Mouse (Mus musculus) neural tube, embryonic 11.5 days (tissue): ENCODE results near the gene Tbc1d22a. TPM values are rescaled to one million over a fixed set of nuclear protein-coding genes. Genes with fewer than 3 reads are reported as not detected.
A peak's percentile ranks its signal among the peaks of the same experiment; 100 is the strongest.

Source experiments
- ATAC-seq: fragments of 200-750 bp; cut with Nextera tagmentation; 2 replicates; pipeline ENCODE4 v1.8.0; 2017; ENCODE audit warnings: moderate number of reproducible peaks, mild to moderate bottlenecking, moderate TSS enrichment, moderate library complexity; ENCODE audit not compliant: insufficient read depth, low FRiP score, low TSS enrichment
- DNase-seq: peaks from one replicate; pipeline ENCODE4 v3.0.0-alpha.2; 2015; ENCODE audit warnings: low spot score
- H3K27ac ChIP-seq: fragments of 300-500 bp; sonication (generic); 2 replicates; pipeline ENCODE4 v1.5.1; 2014; ENCODE audit warnings: low read depth, mild to moderate bottlenecking, low read length
- H3K27me3 ChIP-seq: fragments of 300-500 bp; sonication (generic); 2 replicates; pipeline ENCODE4 v1.6.1; 2014; ENCODE audit warnings: mild to moderate bottlenecking, low read length, mixed read lengths; ENCODE audit not compliant: control insufficient read depth, insufficient read depth
- H3K36me3 ChIP-seq: fragments of 300-500 bp; sonication (generic); 2 replicates; pipeline ENCODE4 v1.6.1; 2014; ENCODE audit warnings: mild to moderate bottlenecking, low read length, moderate library complexity, mixed read lengths; ENCODE audit not compliant: control insufficient read depth, insufficient read depth
- H3K4me1 ChIP-seq: fragments of 300-500 bp; sonication (generic); 2 replicates; pipeline ENCODE4 v1.6.1; 2014; ENCODE audit warnings: low read length, mixed read lengths; ENCODE audit not compliant: control insufficient read depth, insufficient read depth
- H3K4me2 ChIP-seq: fragments of 300-500 bp; sonication (generic); 2 replicates; pipeline ENCODE4 v1.6.1; 2014; ENCODE audit warnings: low read depth, mild to moderate bottlenecking, moderate library complexity
- H3K4me3 ChIP-seq: fragments of 300-500 bp; sonication (generic); 2 replicates; pipeline ENCODE4 v1.5.1; 2014; ENCODE audit warnings: low read depth, low read length
- H3K9ac ChIP-seq: fragments of 300-500 bp; sonication (generic); 2 replicates; pipeline ENCODE4 v1.6.1; 2014; ENCODE audit warnings: mild to moderate bottlenecking, low read length
- H3K9me3 ChIP-seq: fragments of 300-500 bp; sonication (generic); 2 replicates; pipeline ENCODE4 v1.6.1; 2016; ENCODE audit warnings: low read length; ENCODE audit not compliant: control insufficient read depth
- WGBS: fragments of 180-500 bp; shearing (Covaris S2); extraction: QIAGEN DNeasy Blood & Tissue Kit; methylation state at CpG from one replicate; pipeline ENCODE4 v1.1.7; 2014; 5-methylcytosine and 5-hydroxymethylcytosine counted together
- polyA plus RNA-seq: library from polyadenylated mRNA; unstranded; fragments of >200 nt; fragmentation: Nextera tagmentation; extraction: Ambion mirVana; gene quantifications from 2 replicates; pipeline ENCODE4 v1.2.1, GENCODE M21; 2014

Tbc1d22a gene
- polyA plus RNA-seq, 1 experiment from 2014 or later, result 9.9 TPM

DNA sequence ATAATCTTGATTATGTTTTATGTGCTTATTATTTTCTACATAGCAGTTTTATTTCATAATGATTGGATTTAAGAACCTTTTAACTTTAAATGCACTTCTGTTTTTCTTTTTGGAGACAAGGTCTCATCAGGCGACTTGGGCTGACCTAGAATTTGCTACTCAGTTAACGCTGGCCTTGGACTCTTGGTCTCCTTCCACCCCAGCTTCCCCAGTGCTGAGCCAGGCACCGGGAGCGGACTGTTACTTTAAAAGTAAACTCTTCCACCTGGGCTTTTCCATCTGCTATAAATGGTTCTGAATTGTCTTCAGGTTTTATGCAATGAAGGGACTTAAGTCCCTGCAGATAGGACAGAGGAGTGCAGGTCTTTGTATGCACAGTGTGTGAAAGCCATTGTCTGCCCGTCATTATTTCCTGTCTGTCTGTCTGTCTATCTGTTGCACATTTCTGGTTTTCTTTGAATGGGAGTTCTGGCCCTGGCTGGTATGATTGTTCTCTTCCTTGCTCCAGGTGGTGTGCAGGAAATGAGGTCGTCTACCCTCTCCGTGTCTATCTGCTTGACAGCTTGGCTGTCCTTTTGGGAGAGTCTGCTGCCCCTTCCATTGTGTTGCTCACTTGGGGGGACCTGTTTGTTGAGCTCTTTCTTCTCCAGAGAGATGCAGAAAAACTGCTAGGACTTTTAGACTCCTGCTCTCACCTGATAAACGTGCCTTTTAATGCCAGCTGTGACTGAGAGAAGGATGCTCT is 117.4 kb downstream of the Tbc1d22a start:
- no peaks in the 10 kb centered on the region for H3K27me3 ChIP-seq
- WGBS, result 77% methylated on average over 8 of the region's 8 CpGs
- no peak overlapping the region for H3K9ac ChIP-seq
- no peaks in the 10 kb centered on the region; the same call in 1 of the 2 replicates for H3K36me3 ChIP-seq
- no peak overlapping the region for H3K27ac ChIP-seq
- no peaks in the 10 kb centered on the region for H3K4me1 ChIP-seq
- H3K9me3 ChIP-seq, result no peaks in the 10 kb centered on the region
- DNase-seq, result no peak
- no peak overlapping the region for H3K4me2 ChIP-seq
- no peak for ATAC-seq
- no peak overlapping the region for H3K4me3 ChIP-seq

- no peak for ATAC-seq
- no peaks in the 10 kb centered on the region for H3K4me1 ChIP-seq
- H3K9ac ChIP-seq, result no peak overlapping the region
- no peak overlapping the region for H3K4me3 ChIP-seq
- no peak overlapping the region for H3K27ac ChIP-seq
- no peaks in the 10 kb centered on the region for H3K27me3 ChIP-seq
- no peak overlapping the region for H3K4me2 ChIP-seq
- WGBS, result 93% methylated on average over 4 of the region's 4 CpGs
- no peaks in the 10 kb centered on the region for H3K9me3 ChIP-seq
- H3K36me3 ChIP-seq, result no peaks in the 10 kb centered on the region; the same call in 1 of the 2 replicates
- DNase-seq, result no peak
Observed at GRCm38 (mm10) chr15:86333176-86333575, 118.9 kb downstream of the Tbc1d22a start.

GRCm38 (mm10) chr15:86333606-86334005 is 119.3 kb downstream of the Tbc1d22a start:
- ATAC-seq, result no peak
- Histone ChIP-seq H3K36me3 (no peaks in the 10 kb centered on the region; the same call in 1 of the 2 replicates), H3K4me2 (no peak overlapping the region), H3K4me1 (no peaks in the 10 kb centered on the region), H3K27me3 (no peaks in the 10 kb centered on the region), H3K27ac (no peak overlapping the region), H3K9ac (no peak overlapping the region), H3K4me3 (no peak overlapping the region), H3K9me3 (no peaks in the 10 kb centered on the region)
- DNase-seq, result no peak
- 86% methylated on average over 2 of the region's 2 CpGs for WGBS

DNA sequence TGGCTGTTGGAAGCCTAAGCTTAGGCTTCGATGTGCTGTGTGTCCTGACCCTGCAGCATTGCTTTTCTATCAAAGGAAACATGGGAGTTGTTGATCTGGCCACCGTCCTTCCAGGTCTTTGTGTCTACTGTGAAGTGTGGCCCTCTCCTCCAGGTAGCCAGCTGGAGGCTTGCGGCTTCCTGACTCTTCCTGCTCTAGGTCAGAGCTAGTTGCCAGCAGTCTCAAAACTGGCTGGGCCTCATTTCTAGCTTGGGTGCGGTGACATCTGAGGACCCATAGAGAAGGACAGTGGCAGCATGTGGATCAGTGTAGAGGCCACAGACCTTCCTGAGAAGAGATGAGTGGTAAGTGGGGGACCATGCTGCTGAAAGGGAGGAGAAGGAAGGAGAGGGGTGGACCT is 120.0 kb downstream of the Tbc1d22a start:
- ATAC-seq (no peak), DNase-seq (no peak)
- no peaks in the 10 kb centered on the region for H3K4me1 ChIP-seq
- no peaks in the 10 kb centered on the region; the same call in 1 of the 2 replicates for H3K36me3 ChIP-seq
- no peak overlapping the region for H3K27ac ChIP-seq
- H3K9ac ChIP-seq, result no peak overlapping the region
- H3K9me3 ChIP-seq, result no peaks in the 10 kb centered on the region
- no peak overlapping the region for H3K4me2 ChIP-seq
- no peak overlapping the region for H3K4me3 ChIP-seq
- 95% methylated on average over 4 of the region's 4 CpGs for WGBS
- no peaks in the 10 kb centered on the region for H3K27me3 ChIP-seq

GRCm38 (mm10) chr15:86334745-86335144 is 120.5 kb downstream of the Tbc1d22a start:
- H3K4me1 ChIP-seq, result no peaks in the 10 kb centered on the region
- H3K4me2 ChIP-seq, result no peak overlapping the region
- WGBS, result 80% methylated on average over 9 of the region's 9 CpGs
- H3K27ac ChIP-seq, result no peak overlapping the region
- no peak for DNase-seq
- H3K27me3 ChIP-seq, result no peaks in the 10 kb centered on the region
- no peak for ATAC-seq
- H3K9me3 ChIP-seq, result no peaks in the 10 kb centered on the region
- H3K9ac ChIP-seq, result no peak overlapping the region
- H3K4me3 ChIP-seq, result no peak overlapping the region
- H3K36me3 ChIP-seq, result no peaks in the 10 kb centered on the region; the same call in 1 of the 2 replicates

DNA sequence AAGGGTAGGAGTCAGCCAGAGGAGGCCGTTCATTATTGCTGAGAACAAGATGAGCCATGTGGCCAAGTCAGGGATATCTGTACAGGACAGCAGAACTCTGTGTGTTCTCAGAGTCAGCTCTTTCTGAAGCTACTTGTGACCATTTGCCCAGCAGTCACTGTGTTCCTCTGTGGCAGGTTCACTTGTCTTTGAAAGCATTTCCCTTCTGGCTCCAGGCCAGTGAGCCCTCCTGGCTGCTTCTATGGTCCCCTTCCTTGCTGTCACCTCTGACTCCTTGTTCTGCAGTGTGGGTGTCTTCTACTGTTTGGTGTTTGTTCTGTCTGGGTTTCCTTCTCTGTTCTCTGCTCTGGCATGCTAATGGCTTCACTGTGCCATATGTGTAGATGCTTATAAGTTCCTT is 121.5 kb downstream of the Tbc1d22a start:
- H3K36me3 ChIP-seq, result no peaks in the 10 kb centered on the region; the same call in 1 of the 2 replicates
- no peak overlapping the region for H3K4me3 ChIP-seq
- no peaks in the 10 kb centered on the region for H3K4me1 ChIP-seq
- no peak overlapping the region for H3K4me2 ChIP-seq
- H3K27me3 ChIP-seq, result no peaks in the 10 kb centered on the region
- no peaks in the 10 kb centered on the region for H3K9me3 ChIP-seq
- H3K27ac ChIP-seq, result 0 out of 2 replicates have a peak overlapping the region, but pooled peaks have one; percentile 20
- ATAC-seq (no peak), DNase-seq (no peak)
- WGBS, result 95% methylated on average over 1 of the region's 1 CpGs
- H3K9ac ChIP-seq, result no peak overlapping the region

DNA sequence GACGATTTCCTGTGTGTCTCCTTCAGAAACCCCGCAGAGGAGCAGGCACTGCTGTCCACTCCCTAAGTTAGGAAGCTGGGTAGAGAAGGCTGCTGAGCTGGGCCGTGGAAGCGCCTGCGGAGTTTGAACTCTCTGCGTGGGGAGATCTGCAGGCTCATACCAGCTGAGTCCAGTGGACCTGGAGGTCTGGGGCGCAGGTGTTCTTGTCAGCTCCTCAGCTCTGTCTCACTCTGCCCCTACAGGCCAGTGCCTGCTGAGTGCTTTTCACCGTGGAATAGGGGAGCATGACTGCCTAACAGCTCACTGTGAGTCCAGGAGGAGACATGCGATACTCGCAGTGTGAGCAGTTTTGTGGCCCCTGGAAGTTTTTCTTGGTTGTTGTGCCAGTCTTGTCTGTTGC is 123.5 kb downstream of the Tbc1d22a start:
- H3K9me3 ChIP-seq, result no peaks in the 10 kb centered on the region
- no peak overlapping the region for H3K4me2 ChIP-seq
- 69% methylated on average over 10 of the region's 10 CpGs for WGBS
- no peak for ATAC-seq
- no peak for DNase-seq
- no peaks in the 10 kb centered on the region; the same call in 1 of the 2 replicates for H3K36me3 ChIP-seq
- no peak overlapping the region for H3K9ac ChIP-seq
- H3K4me1 ChIP-seq, result no peaks in the 10 kb centered on the region
- H3K27me3 ChIP-seq, result no peaks in the 10 kb centered on the region
- no peak overlapping the region for H3K4me3 ChIP-seq
- H3K27ac ChIP-seq, result no peak overlapping the region

- no peaks in the 10 kb centered on the region for H3K36me3 ChIP-seq
- no peaks in the 10 kb centered on the region for H3K9me3 ChIP-seq
- H3K4me2 ChIP-seq, result no peak overlapping the region
- 73% methylated on average over 2 of the region's 2 CpGs for WGBS
- peaks cover 3% of the 10 kb centered on the region; the same call in 1 of the 2 replicates for H3K4me1 ChIP-seq
- DNase-seq (no peak), ATAC-seq (no peak)
- no peaks in the 10 kb centered on the region for H3K27me3 ChIP-seq
- H3K4me3 ChIP-seq, result no peak overlapping the region
- no peak overlapping the region for H3K27ac ChIP-seq
- no peak overlapping the region for H3K9ac ChIP-seq
Observed at GRCm38 (mm10) chr15:86339736-86340135, 125.5 kb downstream of the Tbc1d22a start.

DNA sequence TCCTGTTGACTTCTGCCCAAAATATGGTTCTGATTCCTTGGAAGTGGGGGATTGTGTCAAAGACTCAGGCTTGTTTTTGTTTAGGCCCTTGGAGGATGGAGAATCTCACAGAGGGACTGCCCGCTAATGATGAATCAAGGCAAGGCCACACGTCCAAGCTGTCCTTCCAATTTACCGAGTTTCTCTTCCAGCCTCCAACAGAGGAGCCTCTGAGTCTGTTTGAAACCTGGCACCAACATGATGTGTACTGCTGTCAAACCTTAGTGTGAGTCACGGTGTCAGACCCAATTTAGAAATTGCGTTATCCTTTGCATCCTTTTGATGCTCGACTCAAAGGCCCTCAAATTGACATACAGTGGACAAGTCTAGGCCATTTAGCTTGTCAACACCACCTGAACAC is 126.5 kb downstream of the Tbc1d22a start:
- Histone ChIP-seq H3K4me3 (no peak overlapping the region), H3K9me3 (no peaks in the 10 kb centered on the region), H3K9ac (no peak overlapping the region), H3K4me2 (no peak overlapping the region), H3K27me3 (no peaks in the 10 kb centered on the region), H3K36me3 (no peaks in the 10 kb centered on the region), H3K4me1 (peaks cover 3% of the 10 kb centered on the region; the same call in 1 of the 2 replicates), H3K27ac (no peak overlapping the region)
- DNase-seq, result no peak
- WGBS, result 79% methylated on average over 6 of the region's 6 CpGs
- ATAC-seq, result no peak
